Mouse (Mus musculus): Measurements from ENCODE around the gene Khdc1a. TPM values are rescaled to one million over a fixed set of nuclear protein-coding genes. Genes with fewer than 3 reads are reported as not detected.
"Not testable (repeated sequence)": the region's sequence is repeated elsewhere in the genome, so short reads cannot be mapped to it uniquely, and the experiment has no call there.

Khdc1a gene
- polyA plus RNA-seq, 1 experiment = not detected

- H3ac ChIP-seq (ENCODE audit: control insufficient read depth, insufficient read length) = no peak overlapping the region
- no peak overlapping the region for H3K4me2 ChIP-seq (ENCODE audit: low read depth)
- H3K79me2 ChIP-seq (ENCODE audit: control insufficient read depth, insufficient read depth) = no peaks in the 10 kb centered on the region
- TF ChIP-seq POLR2A (IDR thresholded peaks at IDR 0.05; ENCODE audit: insufficient read length, low read depth) = no peak
- H3K36me3 ChIP-seq (ENCODE audit: control insufficient read depth, insufficient read depth) = no peaks in the 10 kb centered on the region
- H3K27me3 ChIP-seq (ENCODE audit: control insufficient read depth, insufficient read depth, insufficient read length) = no peaks in the 10 kb centered on the region
- no peak overlapping the region for H3K4me3 ChIP-seq
Observed at GRCm38 (mm10) chr1:21305443-21305842, 44.0 kb upstream of the Khdc1a start.

DNA sequence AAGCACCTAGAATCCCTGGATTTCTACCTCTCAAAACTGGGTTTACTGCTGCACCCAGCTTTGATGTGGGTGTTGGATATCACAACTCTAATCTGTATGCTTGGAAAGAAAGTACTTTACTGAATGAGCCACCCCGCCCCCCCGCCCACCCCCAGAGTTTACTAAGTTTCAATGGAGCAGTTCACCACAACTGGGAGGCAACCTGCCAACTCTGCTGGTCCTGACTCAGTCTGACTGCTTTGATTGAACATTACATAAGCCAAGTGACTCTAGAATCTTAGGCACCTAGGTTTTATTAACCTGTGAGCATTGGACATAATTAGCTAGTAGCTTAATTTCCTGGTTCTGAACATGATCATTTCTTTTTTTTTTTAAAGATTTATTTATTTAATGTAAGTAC lies 35.1 kb upstream of the Khdc1a start:
- TF ChIP-seq SRF (IDR thresholded peaks at IDR 0.05; ENCODE audit: control insufficient read depth, insufficient read length, low read depth) = no peak
- TF ChIP-seq USF1 (IDR thresholded peaks at IDR 0.05; ENCODE audit: low read depth) = no peak
- no peak for TF ChIP-seq TCF3 (IDR thresholded peaks at IDR 0.05; ENCODE audit: insufficient read length, low read depth)
- TF ChIP-seq MYOD1 (IDR thresholded peaks at IDR 0.05; ENCODE audit: control insufficient read depth in 1 of 3, insufficient read length in 2 of 3, low read depth in 2 of 3) = no peak
- TF ChIP-seq MYOG (IDR thresholded peaks at IDR 0.05; ENCODE audit: control insufficient read depth in 1 of 3, insufficient read depth in 1 of 3, insufficient read length in 2 of 3, low read depth in 2 of 3) = no peak
- TF ChIP-seq REST (IDR thresholded peaks at IDR 0.05; ENCODE audit: insufficient read depth, insufficient read length) = no peak
- no peak for TF ChIP-seq E2F4 (IDR thresholded peaks at IDR 0.05; ENCODE audit: insufficient read depth)
- no peaks in the 10 kb centered on the region for H3K27me3 ChIP-seq (ENCODE audit: control insufficient read depth, insufficient read depth, insufficient read length)
- H3K4me2 ChIP-seq (ENCODE audit: low read depth) = no peak overlapping the region
- H3ac ChIP-seq (ENCODE audit: control insufficient read depth, insufficient read length) = no peak overlapping the region
- no peaks in the 10 kb centered on the region for H3K36me3 ChIP-seq (ENCODE audit: control insufficient read depth, insufficient read depth)
- H3K4me3 ChIP-seq = no peak overlapping the region
- H3K79me2 ChIP-seq (ENCODE audit: control insufficient read depth, insufficient read depth) = no peaks in the 10 kb centered on the region

DNA sequence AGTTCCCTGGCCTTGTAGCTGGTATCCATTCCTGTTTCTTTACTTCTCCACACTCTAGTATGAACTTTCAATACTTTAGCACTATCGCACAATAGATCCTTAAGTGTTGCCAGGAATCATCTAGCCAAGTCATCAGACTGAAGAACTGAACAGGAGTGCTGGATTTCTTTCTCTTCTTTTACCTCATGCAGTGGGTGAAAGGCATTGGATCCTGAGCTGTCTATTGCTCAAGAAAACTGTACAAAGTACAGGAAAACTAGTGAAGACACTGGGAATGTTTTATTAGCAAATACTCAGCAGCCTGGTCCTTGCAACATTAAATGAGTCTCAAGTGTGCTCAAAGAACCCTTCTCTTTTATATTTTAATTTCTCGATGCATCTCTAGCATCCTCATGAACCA lies 33.7 kb upstream of the Khdc1a start:
- no peak overlapping the region for H3K4me2 ChIP-seq (ENCODE audit: low read depth)
- H3K79me2 ChIP-seq (ENCODE audit: control insufficient read depth, insufficient read depth) = no peaks in the 10 kb centered on the region
- no peak overlapping the region for H3K4me3 ChIP-seq
- H3K27me3 ChIP-seq (ENCODE audit: control insufficient read depth, insufficient read depth, insufficient read length) = no peaks in the 10 kb centered on the region
- no peaks in the 10 kb centered on the region for H3K36me3 ChIP-seq (ENCODE audit: control insufficient read depth, insufficient read depth)
- no peak for TF ChIP-seq POLR2AphosphoS2 (IDR thresholded peaks at IDR 0.05; ENCODE audit: insufficient read length, low read depth)
- TF ChIP-seq CEBPB (IDR thresholded peaks at IDR 0.05; ENCODE audit: insufficient read depth, poor library complexity, severe bottlenecking) = no peak
- TF ChIP-seq REST (IDR thresholded peaks at IDR 0.05; ENCODE audit: insufficient read depth, insufficient read length) = no peak
- H3ac ChIP-seq (ENCODE audit: control insufficient read depth, insufficient read length) = no peak overlapping the region

DNA sequence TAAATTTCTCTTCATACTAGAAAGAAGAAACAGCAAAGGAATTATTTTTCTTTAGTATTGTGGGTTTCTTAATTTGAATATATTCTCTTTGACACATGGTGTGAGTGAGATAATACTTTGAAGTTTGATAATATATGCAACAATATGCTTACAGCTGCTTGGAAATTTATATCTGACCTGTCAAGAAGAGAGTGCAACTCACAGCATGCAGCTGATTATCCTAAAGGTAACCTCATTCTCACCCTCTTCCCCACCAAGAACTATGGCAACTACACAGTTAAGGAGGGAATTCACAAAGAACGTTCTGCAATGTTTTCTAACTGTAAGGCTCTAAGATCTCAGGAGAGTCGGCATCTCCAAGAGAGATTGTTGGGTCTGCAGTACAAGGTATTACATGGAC lies 33.1 kb upstream of the Khdc1a start:
- Histone ChIP-seq H3ac (ENCODE audit: control insufficient read depth, insufficient read length) (no peak overlapping the region), H3K36me3 (ENCODE audit: control insufficient read depth, insufficient read depth) (no peaks in the 10 kb centered on the region), H3K79me2 (ENCODE audit: control insufficient read depth, insufficient read depth) (no peaks in the 10 kb centered on the region), H3K4me2 (ENCODE audit: low read depth) (no peak overlapping the region), H3K27me3 (ENCODE audit: control insufficient read depth, insufficient read depth, insufficient read length) (no peaks in the 10 kb centered on the region), H3K4me3 (no peak overlapping the region)
- no peak for TF ChIP-seq MYOG (IDR thresholded peaks at IDR 0.05; ENCODE audit: control insufficient read depth in 1 of 3, insufficient read depth in 1 of 3, insufficient read length in 2 of 3, low read depth in 2 of 3)
- TF ChIP-seq MYOD1 (IDR thresholded peaks at IDR 0.05; ENCODE audit: control insufficient read depth in 1 of 3, insufficient read length in 2 of 3, low read depth in 2 of 3) = no peak
- TF ChIP-seq POLR2A (IDR thresholded peaks at IDR 0.05; ENCODE audit: insufficient read length, low read depth) = no peak
- no peak for TF ChIP-seq TCF12 (IDR thresholded peaks at IDR 0.05; ENCODE audit: insufficient read depth, poor library complexity, severe bottlenecking)

DNA sequence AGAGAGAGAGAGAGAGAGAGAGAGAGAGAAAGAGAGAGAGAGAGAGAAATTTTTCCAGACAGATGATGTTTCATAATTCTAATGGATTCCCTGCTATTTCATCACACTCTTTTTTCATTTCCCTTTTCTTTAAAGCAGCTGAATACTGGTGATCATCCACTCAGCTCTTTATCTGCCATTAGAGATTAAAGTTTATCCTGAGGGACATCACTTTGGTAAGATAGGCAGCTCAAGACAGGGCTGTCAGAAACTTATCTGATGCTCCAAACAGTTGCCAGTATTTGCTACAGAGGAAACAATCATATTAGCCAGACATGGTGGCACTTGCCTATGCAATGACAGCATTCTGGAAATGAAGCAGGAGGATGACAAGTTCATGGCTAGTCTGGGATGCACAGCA lies 31.2 kb upstream of the Khdc1a start:
- no peak for TF ChIP-seq TCF3 (IDR thresholded peaks at IDR 0.05; ENCODE audit: insufficient read length, low read depth)
- TF ChIP-seq SRF (IDR thresholded peaks at IDR 0.05; ENCODE audit: control insufficient read depth, insufficient read length, low read depth) = no peak
- TF ChIP-seq USF1 (IDR thresholded peaks at IDR 0.05; ENCODE audit: low read depth) = no peak
- no peak for TF ChIP-seq MAX (IDR thresholded peaks at IDR 0.05; ENCODE audit: low read depth)
- TF ChIP-seq POLR2A (IDR thresholded peaks at IDR 0.05; ENCODE audit: insufficient read length, low read depth) = no peak
- no peak for TF ChIP-seq POLR2AphosphoS2 (IDR thresholded peaks at IDR 0.05; ENCODE audit: insufficient read length, low read depth)
- no peak for TF ChIP-seq MYOG (IDR thresholded peaks at IDR 0.05; ENCODE audit: control insufficient read depth in 1 of 3, insufficient read depth in 1 of 3, insufficient read length in 2 of 3, low read depth in 2 of 3)
- TF ChIP-seq E2F4 (IDR thresholded peaks at IDR 0.05; ENCODE audit: insufficient read depth) = no peak
- no peak for TF ChIP-seq TCF12 (IDR thresholded peaks at IDR 0.05; ENCODE audit: insufficient read depth, poor library complexity, severe bottlenecking)
- TF ChIP-seq MYOD1 (IDR thresholded peaks at IDR 0.05; ENCODE audit: control insufficient read depth in 1 of 3, insufficient read length in 2 of 3, low read depth in 2 of 3) = no peak
- no peak overlapping the region for H3ac ChIP-seq (ENCODE audit: control insufficient read depth, insufficient read length)
- no peaks in the 10 kb centered on the region for H3K79me2 ChIP-seq (ENCODE audit: control insufficient read depth, insufficient read depth)
- H3K4me3 ChIP-seq = no peak overlapping the region
- H3K27me3 ChIP-seq (ENCODE audit: control insufficient read depth, insufficient read depth, insufficient read length) = no peaks in the 10 kb centered on the region
- H3K4me2 ChIP-seq (ENCODE audit: low read depth) = no peak overlapping the region
- no peaks in the 10 kb centered on the region for H3K36me3 ChIP-seq (ENCODE audit: control insufficient read depth, insufficient read depth)

GRCm38 (mm10) chr1:21320271-21320670 lies 29.2 kb upstream of the Khdc1a start:
- H3K4me3 ChIP-seq; H3K4me2 ChIP-seq (ENCODE audit: low read depth); H3K79me2 ChIP-seq (ENCODE audit: control insufficient read depth, insufficient read depth); H3K27me3 ChIP-seq (ENCODE audit: control insufficient read depth, insufficient read depth, insufficient read length); H3K36me3 ChIP-seq (ENCODE audit: control insufficient read depth, insufficient read depth); H3ac ChIP-seq (ENCODE audit: control insufficient read depth, insufficient read length): not testable (repeated sequence)
